Mouse (Mus musculus): Measurements from ENCODE around the gene Ascc2.

DNA sequence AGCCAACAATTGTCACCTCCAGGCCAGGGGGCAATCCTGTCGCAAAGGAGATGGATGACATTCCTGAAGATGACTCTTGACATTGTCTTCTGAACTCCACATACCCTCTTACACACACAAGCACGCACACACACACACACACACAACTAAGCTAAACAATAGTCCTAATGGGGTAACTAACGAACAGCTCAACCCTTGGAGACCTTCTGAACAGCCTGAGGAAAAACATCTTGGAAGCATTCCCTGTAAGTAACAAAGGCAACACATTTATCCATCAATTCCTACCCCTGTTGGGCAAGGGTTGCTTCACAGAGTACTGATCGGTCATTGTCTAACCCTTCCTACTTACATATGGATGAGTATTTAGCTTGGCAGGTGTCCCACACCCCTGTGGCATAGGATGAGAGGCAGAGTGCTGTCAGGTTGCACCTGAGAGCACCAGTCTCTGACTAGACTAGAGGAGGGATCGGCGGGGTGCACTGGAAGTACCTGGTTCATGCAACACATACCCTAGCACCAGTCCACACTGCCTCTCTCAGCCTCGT, 15.0 kb upstream of the Ascc2 start:
- no peak for TF ChIP-seq POLR2A (IDR thresholded peaks at IDR 0.05; ENCODE audit: insufficient read depth, low read length)
- TF ChIP-seq CTCF (IDR thresholded peaks at IDR 0.05; ENCODE audit: low read depth, low read length): no peak

Measured in ES-Bruce4 (cell line).